Mouse (Mus musculus) heart, adult 2 months (tissue): ENCODE data around the gene 6430628N08Rik.

Experiments used
- CTCF ChIP-seq: fragments of 200-600 bp; IDR thresholded peaks from 2 replicates; pipeline ENCODE4 v1.8.1; 2022; ENCODE audit warnings: antibody characterized with exemption, mild to moderate bottlenecking, moderate library complexity
- EP300 ChIP-seq: fragments of 200-500 bp; IDR thresholded peaks from 2 replicates; pipeline ENCODE4 v1.6.1; 2011; ENCODE audit warnings: low read depth, low read length, control low read depth; ENCODE audit not compliant: insufficient read depth

DNA sequence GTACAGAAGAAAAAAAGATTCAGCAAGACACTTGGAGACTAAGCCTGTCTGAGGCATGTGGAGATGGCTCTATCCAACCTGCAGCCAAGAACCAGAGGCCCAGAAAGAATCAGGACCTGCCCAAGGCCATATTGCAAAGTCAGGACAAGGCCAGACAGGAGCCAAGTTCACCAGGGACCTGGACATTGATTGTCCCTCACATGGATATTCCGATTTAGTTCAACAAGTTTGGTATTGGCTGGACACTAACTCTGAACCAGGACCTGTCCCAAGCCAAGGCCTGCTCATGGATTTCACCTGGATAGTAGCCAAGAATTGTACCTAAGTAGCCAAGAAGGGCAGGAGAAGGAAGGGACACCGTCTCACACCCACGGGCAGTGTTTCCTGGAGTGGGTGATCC, 16.3 kb downstream of the 6430628N08Rik start:
- TF ChIP-seq CTCF = no peak
- TF ChIP-seq EP300 = no peak
